Mouse (Mus musculus) lung, embryonic 16.5 days (tissue): ENCODE data around the gene Ankrd53. TPM values are rescaled to one million over a fixed set of nuclear protein-coding genes. Genes with fewer than 3 reads are reported as not detected.

ENCODE experiments used
- ATAC-seq: fragments of 200-750 bp; cut with Nextera tagmentation; 2 replicates; pipeline ENCODE4 v1.8.0; 2017; ENCODE audit warnings: low read depth, mild to moderate bottlenecking, moderate library complexity
- H3K27ac ChIP-seq: fragments of 300-500 bp; sonication (generic); 2 replicates; pipeline ENCODE4 v1.5.1; 2014; ENCODE audit warnings: mild to moderate bottlenecking, control low read depth, low read length
- H3K27me3 ChIP-seq: fragments of 300-500 bp; sonication (generic); 2 replicates; pipeline ENCODE4 v1.6.1; 2014; ENCODE audit warnings: low read depth, low read length, mixed read lengths; ENCODE audit not compliant: control insufficient read depth, insufficient read depth
- H3K36me3 ChIP-seq: fragments of 300-500 bp; sonication (generic); 2 replicates; pipeline ENCODE4 v1.6.1; 2014; ENCODE audit warnings: low read length; ENCODE audit not compliant: control insufficient read depth, insufficient read depth
- H3K4me1 ChIP-seq: fragments of 300-500 bp; sonication (generic); replicated peaks from 2 replicates; pipeline ENCODE4 v1.6.1; 2014; ENCODE audit warnings: low read length, mixed read lengths; ENCODE audit not compliant: control insufficient read depth, insufficient read depth
- H3K4me2 ChIP-seq: fragments of 300-500 bp; sonication (generic); 2 replicates; pipeline ENCODE4 v1.6.1; 2014; ENCODE audit warnings: low read depth, low read length, control low read depth
- H3K4me3 ChIP-seq: fragments of 300-500 bp; sonication (generic); 2 replicates; pipeline ENCODE4 v1.5.1; 2014; ENCODE audit warnings: mild to moderate bottlenecking, low read length, control low read depth
- H3K9ac ChIP-seq: fragments of 300-500 bp; sonication (generic); 2 replicates; pipeline ENCODE4 v1.6.1; 2014; ENCODE audit warnings: low read length, control low read depth
- H3K9me3 ChIP-seq: fragments of 300-500 bp; sonication (generic); 2 replicates; pipeline ENCODE4 v1.6.1; 2016; ENCODE audit warnings: low read length; ENCODE audit not compliant: control insufficient read depth
- WGBS: fragments of 180-500 bp; shearing (Covaris S2); extraction: QIAGEN DNeasy Blood & Tissue Kit; methylation state at CpG from one replicate; pipeline ENCODE4 v1.1.7; 2014; 5-methylcytosine and 5-hydroxymethylcytosine counted together
- polyA plus RNA-seq: library from polyadenylated mRNA; unstranded; fragments of >200 nt; fragmentation: Nextera tagmentation; extraction: Ambion mirVana; gene quantifications from 2 replicates; pipeline ENCODE4 v1.2.1, GENCODE M21; 2015

The Ankrd53 gene
- polyA plus RNA-seq: 0.14 TPM in 1 of 2 replicates, not detected in the other

- no peak for ATAC-seq
- Histone ChIP-seq H3K27me3 (peaks cover 43% of the 10 kb centered on the region), H3K36me3 (no peaks in the 10 kb centered on the region), H3K27ac (no peak within 1 kb of the TSS), H3K9me3 (no peaks in the 10 kb centered on the region), H3K4me1 (peaks cover 8% of the 10 kb centered on the region), H3K4me3 (peak within 1 kb of the TSS; percentile 42), H3K9ac (peak within 1 kb of the TSS; percentile 59), H3K4me2 (peak within 1 kb of the TSS; percentile 59)
- WGBS: 27% methylated on average over 6 of the region's 6 CpGs
Measured at GRCm38 (mm10) chr6:83762344-83762743, at the start of gene Ankrd53. Gene Ankrd53 (plus strand): TSS chr6:83762644.

GRCm38 (mm10) chr6:83713271-83714136 lies 48.9 kb upstream of the Ankrd53 start:
- no peaks in the 10 kb centered on the region for H3K36me3 ChIP-seq

GRCm38 (mm10) chr6:83714221-83715123 lies 48.0 kb upstream of the Ankrd53 start:
- Histone ChIP-seq H3K27ac (no peak overlapping the region), H3K4me1 (peaks cover 14% of the 10 kb centered on the region), H3K4me3 (no peak overlapping the region), H3K36me3 (no peaks in the 10 kb centered on the region), H3K9me3 (no peaks in the 10 kb centered on the region), H3K4me2 (0 out of 2 replicates have a peak overlapping the region, but pooled peaks have one; percentile 4), H3K9ac (no peak overlapping the region), H3K27me3 (peaks cover 93% of the 10 kb centered on the region)
- ATAC-seq: peak; percentile 49; the same call in 1 of the 2 replicates
- 2% methylated on average over 34 of the region's 34 CpGs for WGBS

More at GRCm38 (mm10) chr6:83713271-83714136, 48.9 kb upstream of the Ankrd53 start:
- ATAC-seq: no peak
- Histone ChIP-seq H3K27me3 (peaks cover 95% of the 10 kb centered on the region), H3K9me3 (no peaks in the 10 kb centered on the region), H3K4me3 (no peak overlapping the region), H3K9ac (no peak overlapping the region), H3K4me2 (no peak overlapping the region), H3K4me1 (peaks cover 14% of the 10 kb centered on the region), H3K27ac (no peak overlapping the region)
- 3% methylated on average over 12 of the region's 12 CpGs for WGBS

DNA sequence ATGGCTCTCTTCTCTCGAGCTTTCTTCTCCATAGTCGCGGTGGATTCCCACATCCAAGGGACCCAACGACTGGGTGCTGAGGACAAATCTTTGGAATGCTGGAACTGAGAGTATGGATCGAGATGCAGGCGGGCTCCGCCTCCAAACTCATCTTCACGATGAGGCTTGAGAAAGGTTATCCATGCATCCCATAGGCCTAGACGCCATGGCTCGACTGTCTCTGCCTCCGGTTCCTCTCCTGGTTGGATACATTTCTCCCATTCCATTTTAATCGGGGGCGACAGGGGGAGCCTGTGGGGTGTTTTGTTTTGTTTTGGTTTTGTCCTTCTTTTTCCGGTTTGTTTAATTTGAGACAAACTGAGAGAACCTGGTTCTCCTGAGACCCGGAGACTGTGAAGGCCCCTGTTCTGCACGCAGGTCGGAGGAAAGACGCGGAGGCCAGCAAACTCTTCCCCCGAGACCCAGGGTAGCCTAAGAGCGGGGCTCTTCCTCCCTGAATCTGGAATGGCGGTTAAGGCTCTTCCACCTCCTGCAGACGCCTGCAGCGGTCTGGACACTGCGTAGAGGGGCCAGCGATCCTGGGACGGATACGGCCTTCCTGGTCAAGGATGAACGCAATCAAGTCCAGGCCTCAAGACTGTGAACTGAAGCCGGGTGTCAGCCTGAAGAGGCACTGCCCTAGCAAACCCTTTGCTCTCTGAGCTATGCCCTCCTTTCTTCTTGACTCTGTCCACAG lies 46.8 kb upstream of the Ankrd53 start:
- Histone ChIP-seq H3K36me3 (no peaks in the 10 kb centered on the region), H3K4me1 (peaks cover 7% of the 10 kb centered on the region), H3K9me3 (no peaks in the 10 kb centered on the region), H3K9ac (no peak overlapping the region), H3K4me3 (0 out of 2 replicates have a peak overlapping the region, but pooled peaks have one; percentile 1), H3K4me2 (no peak overlapping the region), H3K27me3 (peaks cover 92% of the 10 kb centered on the region), H3K27ac (no peak overlapping the region)
- ATAC-seq: no peak
- 3% methylated on average over 30 of the region's 30 CpGs for WGBS

GRCm38 (mm10) chr6:83717026-83717425 lies 45.4 kb upstream of the Ankrd53 start:
- no peak overlapping the region for H3K4me3 ChIP-seq
- no peak overlapping the region for H3K27ac ChIP-seq
- no peaks in the 10 kb centered on the region for H3K4me1 ChIP-seq
- no peaks in the 10 kb centered on the region for H3K9me3 ChIP-seq
- no peak overlapping the region for H3K9ac ChIP-seq
- no peak overlapping the region for H3K4me2 ChIP-seq
- 3% methylated on average over 8 of the region's 8 CpGs for WGBS
- peaks cover 92% of the 10 kb centered on the region for H3K27me3 ChIP-seq
- ATAC-seq: no peak
- H3K36me3 ChIP-seq: no peaks in the 10 kb centered on the region

DNA sequence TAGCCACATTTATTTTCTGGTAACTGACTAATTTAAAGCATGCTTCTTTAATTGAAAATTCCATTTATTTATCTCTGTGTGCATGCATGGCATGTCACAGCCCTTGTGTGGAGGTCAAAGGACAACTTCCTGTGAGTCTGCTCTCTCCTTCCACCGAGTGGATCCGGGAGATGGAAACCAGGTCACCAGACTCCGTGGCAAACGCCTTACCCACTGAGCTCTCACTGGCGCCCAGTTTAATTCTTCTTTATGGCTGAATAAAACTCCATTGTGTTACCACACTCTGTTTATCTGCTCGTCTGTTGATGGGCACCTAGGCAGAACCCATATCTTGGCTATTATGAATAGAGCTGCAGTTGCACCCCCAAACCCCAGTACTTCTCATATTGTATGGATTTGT lies 39.9 kb upstream of the Ankrd53 start:
- Histone ChIP-seq H3K9ac (no peak overlapping the region), H3K9me3 (no peaks in the 10 kb centered on the region), H3K36me3 (no peaks in the 10 kb centered on the region), H3K4me1 (no peaks in the 10 kb centered on the region), H3K4me3 (no peak overlapping the region), H3K27ac (no peak overlapping the region), H3K4me2 (no peak overlapping the region), H3K27me3 (peaks cover 58% of the 10 kb centered on the region)
- no peak for ATAC-seq
- WGBS: 16% methylated on average over 6 of the region's 6 CpGs

- ATAC-seq: no peak
- H3K9me3 ChIP-seq: no peaks in the 10 kb centered on the region
- H3K4me1 ChIP-seq: no peaks in the 10 kb centered on the region
- H3K27ac ChIP-seq: no peak overlapping the region
- no peak overlapping the region for H3K4me2 ChIP-seq
- no peak overlapping the region for H3K4me3 ChIP-seq
- 43% methylated on average over 4 of the region's 4 CpGs for WGBS
- H3K27me3 ChIP-seq: peaks cover 17% of the 10 kb centered on the region
- no peak overlapping the region for H3K9ac ChIP-seq
- no peaks in the 10 kb centered on the region for H3K36me3 ChIP-seq
Measured at GRCm38 (mm10) chr6:83727178-83727577, 35.3 kb upstream of the Ankrd53 start.

DNA sequence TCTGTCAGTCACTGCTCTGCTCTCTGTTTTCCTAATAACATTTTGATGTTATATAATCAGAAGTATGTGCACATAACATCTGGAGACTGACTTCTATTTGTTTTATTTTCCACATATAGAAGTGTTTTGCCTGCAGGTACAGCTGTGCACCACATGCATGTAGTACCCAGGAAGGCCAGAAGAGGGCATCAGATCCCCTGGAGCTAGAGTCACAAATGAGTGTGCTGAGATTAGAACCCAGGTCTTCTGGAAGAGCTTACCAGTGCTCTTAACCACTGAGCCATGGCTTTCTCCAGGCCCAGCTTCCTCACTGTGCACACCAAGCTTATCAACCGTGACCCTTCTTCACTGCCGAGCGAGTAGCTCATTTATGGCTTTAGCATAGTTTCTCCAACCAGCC lies 34.0 kb upstream of the Ankrd53 start:
- Histone ChIP-seq H3K4me2 (no peak overlapping the region), H3K36me3 (no peaks in the 10 kb centered on the region), H3K27ac (no peak overlapping the region), H3K27me3 (peaks cover 8% of the 10 kb centered on the region), H3K9ac (no peak overlapping the region), H3K4me1 (no peaks in the 10 kb centered on the region), H3K9me3 (no peaks in the 10 kb centered on the region), H3K4me3 (no peak overlapping the region)
- 95% methylated on average over 3 of the region's 3 CpGs for WGBS
- ATAC-seq: no peak
